Mouse (Mus musculus): ENCODE data around the gene Klk1b4. TPM values are rescaled to one million over a fixed set of nuclear protein-coding genes. Genes with fewer than 3 reads are reported as not detected.
"Not testable (repeated sequence)": the region's sequence is repeated elsewhere in the genome, so short reads cannot be mapped to it uniquely, and the experiment has no call there.

Klk1b4 gene
- total RNA-seq, 2 experiments from 2014 or later: not detected

GRCm38 (mm10) chr7:44241163-44241562 lies 33.9 kb downstream of the Klk1b4 start:
- intact Hi-C loops (cut with DNase I): no loop called here
- no peak overlapping the region for H3K27ac ChIP-seq
- DNase-seq: no peak
- no peak for TF ChIP-seq CTCF (IDR thresholded peaks at IDR 0.05)
- H3K4me3 ChIP-seq: no peak overlapping the region

- intact Hi-C loops (cut with DNase I): no loop called here
- H3K4me3 ChIP-seq: no peak overlapping the region
- no peak overlapping the region for H3K27ac ChIP-seq
- no peak for DNase-seq
- TF ChIP-seq CTCF (IDR thresholded peaks at IDR 0.05): no peak
These were observed 36.8 kb downstream of the Klk1b4 start for GRCm38 (mm10) chr7:44244080-44244479.

GRCm38 (mm10) chr7:44246055-44246983 lies 39.1 kb downstream of the Klk1b4 start, which contains the start of the genes 1700028J19Rik and 2410002F23Rik:
TSS of gene 1700028J19Rik (minus strand) at chr7:44246695.
TSS of gene 2410002F23Rik (plus strand) at chr7:44246722.
- no peak for TF ChIP-seq CTCF (IDR thresholded peaks at IDR 0.05)
- peak within 1 kb of the TSS; percentile 97 for H3K27ac ChIP-seq
- intact Hi-C loops (cut with DNase I): loop anchor here (2.0 kb wide), 1 partner anchor 16 kb away; no protein-coding TSS in a partner anchor
- peak; percentile 93 for DNase-seq
- H3K4me3 ChIP-seq: peak within 1 kb of the TSS; percentile 94

- intact Hi-C loops (cut with DNase I): loop anchor here (2.0 kb wide), 1 partner anchor 16 kb away; no protein-coding TSS in a partner anchor
- DNase-seq: peak; percentile 37
- peak overlapping the region; percentile 94 for H3K4me3 ChIP-seq
- peak overlapping the region; percentile 97 for H3K27ac ChIP-seq
- TF ChIP-seq CTCF (IDR thresholded peaks at IDR 0.05): no peak
These were observed 39.8 kb downstream of the Klk1b4 start for GRCm38 (mm10) chr7:44246984-44247470.

GRCm38 (mm10) chr7:44247971-44248370 lies 40.7 kb downstream of the Klk1b4 start:
- H3K4me3 ChIP-seq: peak overlapping the region; percentile 94; the same call in 1 of the 2 replicates
- intact Hi-C loops (cut with DNase I): loop anchor here (2.0 kb wide), 1 partner anchor 15 kb away; no protein-coding TSS in a partner anchor
- no peak overlapping the region for H3K27ac ChIP-seq
- no peak for DNase-seq
- no peak for TF ChIP-seq CTCF (IDR thresholded peaks at IDR 0.05)

GRCm38 (mm10) chr7:44249248-44249647 lies 42.0 kb downstream of the Klk1b4 start:
- H3K4me3 ChIP-seq: no peak overlapping the region
- DNase-seq: no peak
- H3K27ac ChIP-seq: no peak overlapping the region
- intact Hi-C loops (cut with DNase I): no loop called here
- no peak for TF ChIP-seq CTCF (IDR thresholded peaks at IDR 0.05)

GRCm38 (mm10) chr7:44250732-44251275 lies 43.6 kb downstream of the Klk1b4 start:
- not testable (repeated sequence) for H3K4me3 ChIP-seq

GRCm38 (mm10) chr7:44253023-44253616 lies 45.9 kb downstream of the Klk1b4 start:
- TF ChIP-seq CTCF (IDR thresholded peaks at IDR 0.05): no peak
- intact Hi-C loops (cut with DNase I): no loop called here
- Histone ChIP-seq H3K4me3 (no peak overlapping the region), H3K27ac (no peak overlapping the region)
- DNase-seq: no peak

More at GRCm38 (mm10) chr7:44250732-44251275, 43.6 kb downstream of the Klk1b4 start:
- H3K27ac ChIP-seq; DNase-seq; intact Hi-C loops (cut with DNase I): not testable (repeated sequence)

GRCm38 (mm10) chr7:44254930-44255329 lies 47.7 kb downstream of the Klk1b4 start:
- DNase-seq: no peak
- intact Hi-C loops (cut with DNase I): no loop called here
- Histone ChIP-seq H3K27ac (no peak overlapping the region), H3K4me3 (no peak overlapping the region)
- TF ChIP-seq CTCF (IDR thresholded peaks at IDR 0.05): no peak

- no peak within 1 kb of the TSS for H3K27ac ChIP-seq
- H3K4me3 ChIP-seq: no peak within 1 kb of the TSS
- no peak for DNase-seq
- intact Hi-C loops (cut with DNase I): no loop called here
- TF ChIP-seq CTCF (IDR thresholded peaks at IDR 0.05): no peak
These were observed 50.0 kb downstream of the Klk1b4 start, which contains the start of gene Acp4 for GRCm38 (mm10) chr7:44257278-44257677. TSS of gene Acp4 (minus strand) at chr7:44257378.

GRCm38 (mm10) chr7:44260410-44260809 lies 53.2 kb downstream of the Klk1b4 start:
- Histone ChIP-seq H3K27ac (no peak overlapping the region), H3K4me3 (no peak overlapping the region)
- intact Hi-C loops (cut with DNase I): loop anchor here (5.0 kb wide), 3 partner anchors 47 to 302 kb away; partner anchors contain the start of gene Clec11a
- DNase-seq: no peak
- no peak for TF ChIP-seq CTCF (IDR thresholded peaks at IDR 0.05)

- intact Hi-C loops (cut with DNase I): loop anchor here (5.0 kb wide), 3 partner anchors 46 to 301 kb away; partner anchors contain the start of gene Clec11a
- Histone ChIP-seq H3K4me3 (no peak within 1 kb of the TSS), H3K27ac (no peak within 1 kb of the TSS)
- TF ChIP-seq CTCF (IDR thresholded peaks at IDR 0.05): no peak
- DNase-seq: no peak
These were observed 53.9 kb downstream of the Klk1b4 start, which contains the start of gene Gm15517 for GRCm38 (mm10) chr7:44261147-44261546. TSS of gene Gm15517 (plus strand) at chr7:44261447.

Other genes starting within 250 kb of the Klk1b4 start
- gene Klk1b1, start 240.7 kb upstream of the Klk1b4 start, total RNA-seq (2021): not detected
- gene Klk1b9, start 231.4 kb upstream of the Klk1b4 start, total RNA-seq (2021): not detected
- not detected for gene Klk1b11, start 211.6 kb upstream of the Klk1b4 start, total RNA-seq (2021)
- gene Klk1b26, start 195.3 kb upstream of the Klk1b4 start, total RNA-seq (2021): 1 to 10 TPM in 1 of 2 experiments, under 1 TPM in 1; 0.51 to 1.0 TPM
- gene Klk1b27, start 155.1 kb upstream of the Klk1b4 start, total RNA-seq (2021): not detected
- not detected for gene Klk1b21, start 105.1 kb upstream of the Klk1b4 start, total RNA-seq (2021)
- gene Klk1b22, start 94.8 kb upstream of the Klk1b4 start, total RNA-seq (2021): not detected
- gene Klk1b16, start 70.7 kb upstream of the Klk1b4 start, total RNA-seq (2021): not detected
- gene Klk1b24, start 19.2 kb upstream of the Klk1b4 start, total RNA-seq (2021): not detected
- gene Klk1b3, start 9.2 kb upstream of the Klk1b4 start, total RNA-seq (2021): not detected
- gene Klk1b5, start 8.5 kb downstream of the Klk1b4 start, total RNA-seq (2021): not detected
- not detected for gene Klk1, start 17.9 kb downstream of the Klk1b4 start, total RNA-seq (2021)
- gene Gm36864, start 28.7 kb downstream of the Klk1b4 start, total RNA-seq (2021): not detected
- not detected for gene 1700028J19Rik, start 39.3 kb downstream of the Klk1b4 start, total RNA-seq (2021)
- 1 to 10 TPM; 6.1 to 8.2 TPM for gene 2410002F23Rik, start 39.3 kb downstream of the Klk1b4 start, total RNA-seq (2021)
- not detected for gene Acp4, start 49.9 kb downstream of the Klk1b4 start, total RNA-seq (2021)
- not detected for gene Gm15517, start 54.0 kb downstream of the Klk1b4 start, total RNA-seq (2021)
- gene Clec11a, start 99.5 kb downstream of the Klk1b4 start, total RNA-seq (2021): 1 to 10 TPM in 1 of 2 experiments, under 1 TPM in 1; 0.59 to 2.2 TPM
- under 1 TPM; 0.31 to 0.59 TPM for gene Shank1, start 102.8 kb downstream of the Klk1b4 start, total RNA-seq (2021)
- 1 to 10 TPM; 2.3 to 3.6 TPM for gene Syt3, start 176.7 kb downstream of the Klk1b4 start, total RNA-seq (2021)
- not detected for gene 1700008O03Rik, start 178.4 kb downstream of the Klk1b4 start, total RNA-seq (2021)
- not detected for gene Lrrc4b, start 221.6 kb downstream of the Klk1b4 start, total RNA-seq (2021)

Data from gastrocnemius, adult 2 months (tissue).